ENCODE assay signal across 10 mouse cellular contexts in genomic region chr4:129916159-129916558, GRCm38 (mm10). TPM values are rescaled to one million over a fixed set of nuclear protein-coding genes. Genes with fewer than 3 reads are reported as not detected.
A peak's percentile ranks its signal among the peaks of the same experiment; 100 is the strongest.
DNase-seq lines count a peak whose midpoint lies in the region; ATAC-seq lines count a peak whose summit lies in the region.
"Had no signal": no experiment of that assay in that cellular context is flagged by ENCODE, and none has a peak within 500 bp of the region (broad histone marks: within the 10 kb centered on the region; RNA-seq: fewer than 3 reads in every experiment).

No protein-coding gene starts in this region.

- no peak overlapping the region for H3K4me2 ChIP-seq in liver, embryonic 13.5 days

- intact Hi-C loops in heart, postnatal 25 days (cut with DNase I): no loop called here
- intact Hi-C loops in left cerebral cortex, postnatal 10 days (cut with DNase I): no loop called here

- DNase-seq in heart, adult 18-20 months: peak; percentile 33 to 36
- DNase-seq in heart, postnatal 25 days (ENCODE audit: low spot score): no peak
- DNase-seq in testis, postnatal 14 days (ENCODE audit: low spot score): peak; percentile 33
- DNase-seq in testis, postnatal 10 days (ENCODE audit: low spot score): no peak
- DNase-seq in liver, embryonic 13.5 days: no peak
- DNase-seq in left cerebral cortex, postnatal 10 days (ENCODE audit: extremely low spot score in 1 of 2, low spot score in 2 of 2): no peak
- DNase-seq in cerebellum, postnatal 10 days: no peak
- no peak for DNase-seq in thymus, postnatal 25 days
- DNase-seq: kidney, postnatal 10 days had no signal

- 0 out of 2 replicates have a peak overlapping the region, but pooled peaks have one; percentile 34 for H3K27ac ChIP-seq in liver, embryonic 13.5 days

- no peak overlapping the region for H3K4me3 ChIP-seq in liver, embryonic 13.5 days (replicated peaks)

- H3K36me3 ChIP-seq in liver, embryonic 13.5 days: no peaks in the 10 kb centered on the region

- ATAC-seq in liver, embryonic 13.5 days (ENCODE audit: low read depth): no peak
- ATAC-seq: Patski had no signal

- H3K9ac ChIP-seq in liver, embryonic 13.5 days: no peak overlapping the region

- peaks cover 37% of the 10 kb centered on the region for H3K4me1 ChIP-seq in liver, embryonic 13.5 days (replicated peaks)

- WGBS in liver, embryonic 13.5 days (ENCODE audit: insufficient replicate concordance): 35% methylated on average over 2 of the region's 2 CpGs

- H3K9me3 ChIP-seq in liver, embryonic 13.5 days (replicated peaks): no peaks in the 10 kb centered on the region

- peaks cover 6% of the 10 kb centered on the region; the same call in 1 of the 2 replicates for H3K27me3 ChIP-seq in liver, embryonic 13.5 days
- H3K27me3 ChIP-seq: Patski had no signal

RNA-seq across cellular contexts. Expression of gene Spocd1, which starts 12.9 kb away (rescaled TPM):
- total RNA-seq in heart, adult 18-20 months (2021): not detected
- total RNA-seq in heart, postnatal 25 days (2021): under 1 TPM in 1 of 2 experiments, not detected in 1; 0.08 TPM
- polyA plus RNA-seq in liver, embryonic 13.5 days (2015; fragmentation: Nextera tagmentation; extraction: Ambion mirVana): not detected in 2 replicates
- under 1 TPM in 1 of 2 experiments, not detected in 1; 0.24 TPM for total RNA-seq in left cerebral cortex, postnatal 10 days (2021)

Comparison
In these comparisons a context has a peak if more than half of its experiments do, and no peak if none do; other contexts are left out.
1. DNase-seq: peak in heart, adult 18-20 months (2 of 2) and testis, postnatal 14 days (single experiment); none in heart, postnatal 25 days (single experiment), testis, postnatal 10 days (single experiment), liver, embryonic 13.5 days (single experiment), left cerebral cortex, postnatal 10 days (0 of 2), cerebellum, postnatal 10 days (0 of 2) and thymus, postnatal 25 days (single experiment).